Mouse (Mus musculus): ENCODE measurements at regions not wholly inside any gene's neighbourhood (a gene's known extent, or its start where the extent isn't known, plus 50 kb on each side); places are given as distances from the start of the nearest gene placed in this dataset.

GRCm38 (mm10) chr6:143437367-143438271, 270.6 kb downstream of the Etnk1 start:
- Histone ChIP-seq H3K4me1 (replicated peaks; ENCODE audit: control insufficient read depth, insufficient read depth, low read length) (no peaks in the 10 kb centered on the region; the same call in 1 of the 2 replicates), H3K4me2 (replicated peaks; ENCODE audit: low read depth, low read length) (no peak overlapping the region), H3K9me3 (ENCODE audit: control insufficient read depth, low read length) (no peaks in the 10 kb centered on the region), H3K36me3 (ENCODE audit: control insufficient read depth, insufficient read depth, low read length) (no peaks in the 10 kb centered on the region), H3K4me3 (ENCODE audit: low read depth, low read length) (no peak overlapping the region), H3K27me3 (ENCODE audit: control insufficient read depth, insufficient read depth, low read length) (no peaks in the 10 kb centered on the region), H3K9ac (ENCODE audit: low read depth, low read length) (no peak overlapping the region), H3K27ac (ENCODE audit: low read depth, low read length) (0 out of 2 replicates have a peak overlapping the region, but pooled peaks have one; percentile 1)
- WGBS: 64% methylated on average over 32 of the region's 32 CpGs
- ATAC-seq (ENCODE audit: low FRiP score) (0 out of 2 replicates have a peak, but pooled peaks have one; percentile 30), DNase-seq (ENCODE audit: low spot score) (peak; percentile 10)

GRCm38 (mm10) chr6:143438272-143438591, 271.2 kb downstream of the Etnk1 start:
- H3K36me3 ChIP-seq (ENCODE audit: control insufficient read depth, insufficient read depth, low read length): no peaks in the 10 kb centered on the region
- no peaks in the 10 kb centered on the region; the same call in 1 of the 2 replicates for H3K4me1 ChIP-seq (replicated peaks; ENCODE audit: control insufficient read depth, insufficient read depth, low read length)
- no peaks in the 10 kb centered on the region for H3K9me3 ChIP-seq (ENCODE audit: control insufficient read depth, low read length)
- no peak overlapping the region for H3K4me2 ChIP-seq (replicated peaks; ENCODE audit: low read depth, low read length)
- no peak overlapping the region for H3K27ac ChIP-seq (ENCODE audit: low read depth, low read length)
- no peak for ATAC-seq (ENCODE audit: low FRiP score)
- H3K27me3 ChIP-seq (ENCODE audit: control insufficient read depth, insufficient read depth, low read length): no peaks in the 10 kb centered on the region
- H3K4me3 ChIP-seq (ENCODE audit: low read depth, low read length): no peak overlapping the region
- DNase-seq (ENCODE audit: low spot score): no peak
- H3K9ac ChIP-seq (ENCODE audit: low read depth, low read length): no peak overlapping the region
- WGBS: 75% methylated on average over 5 of the region's 5 CpGs

- no peaks in the 10 kb centered on the region for H3K9me3 ChIP-seq (ENCODE audit: control insufficient read depth, low read length)
Observed at GRCm38 (mm10) chr6:143439484-143439883, 272.5 kb downstream of the Etnk1 start.

GRCm38 (mm10) chr6:143440237-143440950, 273.4 kb downstream of the Etnk1 start:
- Histone ChIP-seq H3K36me3 (ENCODE audit: control insufficient read depth, insufficient read depth, low read length) (no peaks in the 10 kb centered on the region), H3K9ac (ENCODE audit: low read depth, low read length) (no peak overlapping the region), H3K4me2 (replicated peaks; ENCODE audit: low read depth, low read length) (no peak overlapping the region), H3K27me3 (ENCODE audit: control insufficient read depth, insufficient read depth, low read length) (no peaks in the 10 kb centered on the region), H3K4me3 (ENCODE audit: low read depth, low read length) (no peak overlapping the region), H3K9me3 (ENCODE audit: control insufficient read depth, low read length) (no peaks in the 10 kb centered on the region), H3K27ac (ENCODE audit: low read depth, low read length) (no peak overlapping the region), H3K4me1 (replicated peaks; ENCODE audit: control insufficient read depth, insufficient read depth, low read length) (no peaks in the 10 kb centered on the region; the same call in 1 of the 2 replicates)
- ATAC-seq (ENCODE audit: low FRiP score): no peak
- no peak for DNase-seq (ENCODE audit: low spot score)
- 84% methylated on average over 15 of the region's 15 CpGs for WGBS

More at GRCm38 (mm10) chr6:143439484-143439883, 272.5 kb downstream of the Etnk1 start:
- Histone ChIP-seq H3K27me3 (ENCODE audit: control insufficient read depth, insufficient read depth, low read length) (no peaks in the 10 kb centered on the region), H3K9ac (ENCODE audit: low read depth, low read length) (no peak overlapping the region), H3K4me3 (ENCODE audit: low read depth, low read length) (no peak overlapping the region), H3K4me1 (replicated peaks; ENCODE audit: control insufficient read depth, insufficient read depth, low read length) (no peaks in the 10 kb centered on the region; the same call in 1 of the 2 replicates), H3K27ac (ENCODE audit: low read depth, low read length) (no peak overlapping the region), H3K36me3 (ENCODE audit: control insufficient read depth, insufficient read depth, low read length) (no peaks in the 10 kb centered on the region), H3K4me2 (replicated peaks; ENCODE audit: low read depth, low read length) (no peak overlapping the region)
- no peak for ATAC-seq (ENCODE audit: low FRiP score)
- 86% methylated on average over 10 of the region's 10 CpGs for WGBS
- DNase-seq (ENCODE audit: low spot score): no peak

- Histone ChIP-seq H3K4me2 (replicated peaks; ENCODE audit: low read depth, low read length) (no peak overlapping the region), H3K36me3 (ENCODE audit: control insufficient read depth, insufficient read depth, low read length) (no peaks in the 10 kb centered on the region), H3K9ac (ENCODE audit: low read depth, low read length) (no peak overlapping the region), H3K27me3 (ENCODE audit: control insufficient read depth, insufficient read depth, low read length) (no peaks in the 10 kb centered on the region), H3K9me3 (ENCODE audit: control insufficient read depth, low read length) (no peaks in the 10 kb centered on the region), H3K27ac (ENCODE audit: low read depth, low read length) (no peak overlapping the region), H3K4me3 (ENCODE audit: low read depth, low read length) (no peak overlapping the region), H3K4me1 (replicated peaks; ENCODE audit: control insufficient read depth, insufficient read depth, low read length) (peaks cover 3% of the 10 kb centered on the region; the same call in 1 of the 2 replicates)
- WGBS: 91% methylated on average over 8 of the region's 8 CpGs
- no peak for DNase-seq (ENCODE audit: low spot score)
- no peak for ATAC-seq (ENCODE audit: low FRiP score)
Observed at GRCm38 (mm10) chr6:143442361-143442760, 275.3 kb downstream of the Etnk1 start.

- no peaks in the 10 kb centered on the region for H3K9me3 ChIP-seq (ENCODE audit: control insufficient read depth, low read length)
- no peak overlapping the region for H3K27ac ChIP-seq (ENCODE audit: low read depth, low read length)
- H3K4me2 ChIP-seq (replicated peaks; ENCODE audit: low read depth, low read length): no peak overlapping the region
- WGBS: 92% methylated on average over 6 of the region's 6 CpGs
- H3K4me3 ChIP-seq (ENCODE audit: low read depth, low read length): no peak overlapping the region
- H3K27me3 ChIP-seq (ENCODE audit: control insufficient read depth, insufficient read depth, low read length): no peaks in the 10 kb centered on the region
- DNase-seq (ENCODE audit: low spot score): no peak
- H3K9ac ChIP-seq (ENCODE audit: low read depth, low read length): no peak overlapping the region
- ATAC-seq (ENCODE audit: low FRiP score): no peak
- no peaks in the 10 kb centered on the region for H3K36me3 ChIP-seq (ENCODE audit: control insufficient read depth, insufficient read depth, low read length)
- H3K4me1 ChIP-seq (replicated peaks; ENCODE audit: control insufficient read depth, insufficient read depth, low read length): 0 out of 2 replicates have a peak, but pooled peaks cover 3% of the 10 kb centered on the region
Observed at GRCm38 (mm10) chr6:143443446-143443845, 276.4 kb downstream of the Etnk1 start.

- no peak for ATAC-seq (ENCODE audit: low FRiP score)
Observed at GRCm38 (mm10) chr6:143444782-143445181, 277.8 kb downstream of the Etnk1 start.

GRCm38 (mm10) chr6:143445834-143446552, 279.0 kb downstream of the Etnk1 start:
- ATAC-seq (ENCODE audit: low FRiP score) (no peak), DNase-seq (ENCODE audit: low spot score) (no peak)
- no peak overlapping the region for H3K9ac ChIP-seq (ENCODE audit: low read depth, low read length)
- H3K9me3 ChIP-seq (ENCODE audit: control insufficient read depth, low read length): no peaks in the 10 kb centered on the region
- H3K4me1 ChIP-seq (replicated peaks; ENCODE audit: control insufficient read depth, insufficient read depth, low read length): 0 out of 2 replicates have a peak, but pooled peaks cover 3% of the 10 kb centered on the region
- no peak overlapping the region for H3K27ac ChIP-seq (ENCODE audit: low read depth, low read length)
- H3K36me3 ChIP-seq (ENCODE audit: control insufficient read depth, insufficient read depth, low read length): no peaks in the 10 kb centered on the region
- WGBS: 80% methylated on average over 13 of the region's 13 CpGs
- H3K27me3 ChIP-seq (ENCODE audit: control insufficient read depth, insufficient read depth, low read length): no peaks in the 10 kb centered on the region
- no peak overlapping the region for H3K4me2 ChIP-seq (replicated peaks; ENCODE audit: low read depth, low read length)
- H3K4me3 ChIP-seq (ENCODE audit: low read depth, low read length): no peak overlapping the region

More at GRCm38 (mm10) chr6:143444782-143445181, 277.8 kb downstream of the Etnk1 start:
- DNase-seq (ENCODE audit: low spot score): no peak
- WGBS: 85% methylated on average over 3 of the region's 3 CpGs
- Histone ChIP-seq H3K36me3 (ENCODE audit: control insufficient read depth, insufficient read depth, low read length) (no peaks in the 10 kb centered on the region), H3K4me1 (replicated peaks; ENCODE audit: control insufficient read depth, insufficient read depth, low read length) (0 out of 2 replicates have a peak, but pooled peaks cover 3% of the 10 kb centered on the region), H3K4me3 (ENCODE audit: low read depth, low read length) (no peak overlapping the region), H3K9me3 (ENCODE audit: control insufficient read depth, low read length) (no peaks in the 10 kb centered on the region), H3K27ac (ENCODE audit: low read depth, low read length) (no peak overlapping the region), H3K4me2 (replicated peaks; ENCODE audit: low read depth, low read length) (no peak overlapping the region), H3K9ac (ENCODE audit: low read depth, low read length) (no peak overlapping the region), H3K27me3 (ENCODE audit: control insufficient read depth, insufficient read depth, low read length) (no peaks in the 10 kb centered on the region)
